In genomic region chr12:87374159-87374558, GRCm38 (mm10) we compare ENCODE assay signal across 24 mouse cellular contexts. TPM values are rescaled to one million over a fixed set of nuclear protein-coding genes. Genes with fewer than 3 reads are reported as not detected.
A peak's percentile ranks its signal among the peaks of the same experiment; 100 is the strongest.
DNase-seq lines count a peak whose midpoint lies in the region; TF ChIP-seq lines count a peak whose summit lies in the region.
"Had no signal": no experiment of that assay in that cellular context is flagged by ENCODE, and none has a peak within 500 bp of the region (broad histone marks: within the 10 kb centered on the region; RNA-seq: fewer than 3 reads in every experiment).

No protein-coding gene starts in this region.

- peak overlapping the region; percentile 24; the same call in 1 of the 2 replicates for H3K27ac ChIP-seq in gastrocnemius, adult 2 months
- H3K27ac ChIP-seq: embryonic facial prominence, embryonic 12.5 days; embryonic facial prominence, embryonic 15.5 days; forebrain, embryonic 12.5 days; forebrain, embryonic 15.5 days; heart, adult 2 months; heart, embryonic 10.5 days; heart, embryonic 13.5 days; hindbrain, embryonic 12.5 days; hindbrain, embryonic 15.5 days had no signal

- H3K4me3 ChIP-seq in gastrocnemius, adult 2 months, result no peak overlapping the region
- H3K4me3 ChIP-seq: embryonic facial prominence, embryonic 12.5 days; embryonic facial prominence, embryonic 15.5 days; forebrain, embryonic 12.5 days; forebrain, embryonic 15.5 days; heart, adult 2 months; heart, embryonic 10.5 days; heart, embryonic 13.5 days; hindbrain, embryonic 12.5 days; hindbrain, embryonic 15.5 days had no signal

- DNase-seq in gastrocnemius, adult 2 months, result no peak
- no peak for DNase-seq in gastrocnemius, adult 8-10 months (ENCODE audit: low spot score in 2 of 2)
- DNase-seq in lung, postnatal 36 days, result peak; percentile 43
- DNase-seq in lung, postnatal 4 days, result no peak
- peak; percentile 16 for DNase-seq in fibroblast of lung, adult 2 months (ENCODE audit: low read depth)
- peak; percentile 25 for DNase-seq in skeletal muscle tissue, adult 2 months (ENCODE audit: low read depth, low spot score)
- DNase-seq in layer of hippocampus, adult 11-12 months (ENCODE audit: low spot score), result no peak
- DNase-seq in frontal cortex, postnatal 36 days (ENCODE audit: low spot score in 2 of 2), result no peak
- DNase-seq: adrenal gland, postnatal 10 days; adrenal gland, postnatal 36 days; cerebellum, adult 2 months; cerebellum, adult 9-11 months; cerebellum, postnatal 25 days; gastrocnemius, postnatal 10 days; heart, adult 2 months; heart, postnatal 14 days had no signal

- intact Hi-C loops in gastrocnemius, adult 2 months (cut with DNase I), result no loop called here

- no peak for TF ChIP-seq CTCF in gastrocnemius, adult 2 months (IDR thresholded peaks at IDR 0.05)

RNA-seq across cellular contexts. Expression of gene Sptlc2, which starts 14.0 kb away (rescaled TPM):
- total RNA-seq in gastrocnemius, adult 2 months (2021), result 1 to 10 TPM; 6.4 to 8.5 TPM
- 1 to 10 TPM; 4.7 to 5.6 (median 5.3) TPM for total RNA-seq in gastrocnemius, adult 8-10 months (2022)

Comparison
In these comparisons a context has a peak if more than half of its experiments do, and no peak if none do; other contexts are left out.
1. DNase-seq: peak in lung, postnatal 36 days (single experiment), fibroblast of lung, adult 2 months (single experiment) and skeletal muscle tissue, adult 2 months (single experiment); none in gastrocnemius, adult 2 months (single experiment), gastrocnemius, adult 8-10 months (0 of 2), lung, postnatal 4 days (0 of 2), layer of hippocampus, adult 11-12 months (single experiment) and frontal cortex, postnatal 36 days (0 of 2).